Mouse (Mus musculus): ENCODE results near the gene Srpr. TPM values are rescaled to one million over a fixed set of nuclear protein-coding genes. Genes with fewer than 3 reads are reported as not detected.

Gene Srpr
- total and polyA plus RNA-seq, 3 experiments = 42.9 to 113 (median 63.5) TPM

- H3K27ac ChIP-seq (ENCODE audit: control insufficient read depth, low read depth, low read length) = no peak overlapping the region
- no peak overlapping the region for H3K9ac ChIP-seq (ENCODE audit: control insufficient read depth, low read depth, low read length, poor library complexity, severe bottlenecking)
- no peaks in the 10 kb centered on the region for H3K27me3 ChIP-seq (ENCODE audit: control insufficient read depth in 1 of 2, insufficient read depth in 2 of 2, low read length in 2 of 2)
- no peaks in the 10 kb centered on the region for H3K9me3 ChIP-seq (replicated peaks; ENCODE audit: insufficient read depth, low read length)
- H3K4me3 ChIP-seq (ENCODE audit: control insufficient read depth in 1 of 2, insufficient read depth in 1 of 2, low read depth in 2 of 2, low read length in 2 of 2) = no peak overlapping the region
- TF ChIP-seq NELFE (IDR thresholded peaks at IDR 0.05; ENCODE audit: low read depth, low read length) (no peak), NRF1 (IDR thresholded peaks at IDR 0.05; ENCODE audit: insufficient read depth, low read depth, low read length, poor library complexity, severe bottlenecking) (no peak), USF1 (IDR thresholded peaks at IDR 0.05; ENCODE audit: low read depth, low read length) (no peak), SIN3A (IDR thresholded peaks at IDR 0.05; ENCODE audit: low read length) (no peak), ELF1 (IDR thresholded peaks at IDR 0.05; ENCODE audit: low read depth, low read length) (no peak), CHD2 (IDR thresholded peaks at IDR 0.05; ENCODE audit: low read length) (no peak), ZNF384 (IDR thresholded peaks at IDR 0.05; ENCODE audit: low read depth, low read length) (no peak)
- no peak for DNase-seq (ENCODE audit: low read depth, low spot score)
- H3K79me2 ChIP-seq (ENCODE audit: control insufficient read depth, insufficient read depth, low read length, poor library complexity) = no peaks in the 10 kb centered on the region
- no peaks in the 10 kb centered on the region for H3K4me1 ChIP-seq (ENCODE audit: control insufficient read depth in 1 of 2, insufficient read depth in 2 of 2, low read length in 2 of 2)
- peaks cover 0 to 5% of the 10 kb centered on the region in 2 experiments; a peak in 2 of 4 replicates for H3K36me3 ChIP-seq (ENCODE audit: control insufficient read depth in 1 of 2, insufficient read depth in 2 of 2, low read length in 2 of 2)
These were observed 38.3 kb upstream of the Srpr start for GRCm38 (mm10) chr9:35161721-35162120.

DNA sequence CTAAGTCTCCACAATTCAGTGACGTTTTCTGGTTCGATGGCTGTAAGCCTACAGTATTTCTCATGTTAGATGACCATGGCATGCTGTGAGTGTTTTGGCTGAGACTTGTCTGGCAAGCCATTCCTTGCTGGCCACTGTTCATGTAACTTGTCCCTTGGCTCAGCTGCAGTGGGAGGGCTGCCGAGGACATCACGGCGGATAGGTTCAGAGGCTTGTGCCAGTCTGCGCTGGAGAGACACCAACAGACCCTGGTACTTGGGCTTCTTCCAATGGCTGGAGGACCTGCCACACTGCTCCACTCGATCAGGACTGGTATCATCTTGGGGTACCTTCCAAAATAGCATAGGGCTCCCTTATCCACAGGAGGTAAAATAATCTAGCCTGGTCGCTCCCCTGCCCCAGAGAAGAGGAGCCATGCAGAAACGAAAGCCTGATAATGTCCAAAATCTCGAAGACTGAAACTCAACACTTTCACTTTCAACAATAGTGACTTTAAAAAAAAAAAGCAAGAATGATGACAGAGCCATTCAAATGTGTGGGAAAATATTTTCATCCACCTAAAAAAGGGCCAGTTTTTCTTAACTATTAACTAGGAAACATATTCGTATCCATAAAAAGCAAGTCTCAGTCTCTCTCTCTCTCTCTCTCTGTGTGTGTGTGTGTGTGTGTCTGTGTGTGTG is 36.8 kb upstream of the Srpr start:
- peaks cover 0 to 5% of the 10 kb centered on the region in 2 experiments; a peak in 2 of 4 replicates for H3K36me3 ChIP-seq (ENCODE audit: control insufficient read depth in 1 of 2, insufficient read depth in 2 of 2, low read length in 2 of 2)
- TF ChIP-seq CTCF (IDR thresholded peaks at IDR 0.05 in 2 of 3, conservative IDR thresholded peaks at IDR 0.05 in 1 of 3; ENCODE audit: control insufficient read depth in 1 of 3, insufficient read depth in 1 of 3, low read depth in 2 of 3, low read length in 3 of 3, poor library complexity in 1 of 3, severe bottlenecking in 1 of 3) (no peak), E2F4 (IDR thresholded peaks at IDR 0.05; ENCODE audit: borderline replicate concordance, low read depth, low read length) (no peak)
- H3K27ac ChIP-seq (ENCODE audit: control insufficient read depth, low read depth, low read length) = no peak overlapping the region
- DNase-seq (ENCODE audit: low read depth, low spot score) = no peak
- no peaks in the 10 kb centered on the region for H3K27me3 ChIP-seq (ENCODE audit: control insufficient read depth in 1 of 2, insufficient read depth in 2 of 2, low read length in 2 of 2)
- no peak overlapping the region for H3K9ac ChIP-seq (ENCODE audit: control insufficient read depth, low read depth, low read length, poor library complexity, severe bottlenecking)
- H3K4me3 ChIP-seq (ENCODE audit: control insufficient read depth in 1 of 2, insufficient read depth in 1 of 2, low read depth in 2 of 2, low read length in 2 of 2) = no peak overlapping the region
- H3K9me3 ChIP-seq (replicated peaks; ENCODE audit: insufficient read depth, low read length) = no peaks in the 10 kb centered on the region
- H3K4me1 ChIP-seq (ENCODE audit: control insufficient read depth in 1 of 2, insufficient read depth in 2 of 2, low read length in 2 of 2) = no peaks in the 10 kb centered on the region
- H3K79me2 ChIP-seq (ENCODE audit: control insufficient read depth, insufficient read depth, low read length, poor library complexity) = no peaks in the 10 kb centered on the region

- Histone ChIP-seq H3K9ac (ENCODE audit: control insufficient read depth, low read depth, low read length, poor library complexity, severe bottlenecking) (no peak overlapping the region), H3K9me3 (replicated peaks; ENCODE audit: insufficient read depth, low read length) (no peaks in the 10 kb centered on the region), H3K27me3 (ENCODE audit: control insufficient read depth in 1 of 2, insufficient read depth in 2 of 2, low read length in 2 of 2) (no peaks in the 10 kb centered on the region), H3K36me3 (ENCODE audit: control insufficient read depth in 1 of 2, insufficient read depth in 2 of 2, low read length in 2 of 2) (peaks cover 0 to 5% of the 10 kb centered on the region in 2 experiments; a peak in 2 of 4 replicates), H3K4me1 (ENCODE audit: control insufficient read depth in 1 of 2, insufficient read depth in 2 of 2, low read length in 2 of 2) (no peaks in the 10 kb centered on the region), H3K4me3 (ENCODE audit: control insufficient read depth in 1 of 2, insufficient read depth in 1 of 2, low read depth in 2 of 2, low read length in 2 of 2) (no peak overlapping the region), H3K79me2 (ENCODE audit: control insufficient read depth, insufficient read depth, low read length, poor library complexity) (no peaks in the 10 kb centered on the region), H3K27ac (ENCODE audit: control insufficient read depth, low read depth, low read length) (no peak overlapping the region)
- DNase-seq (ENCODE audit: low read depth, low spot score) = peak; percentile 14
- TF ChIP-seq GATA1 (IDR thresholded peaks at IDR 0.05; ENCODE audit: low read depth, low read length) = no peak
- peak in 1 of 2 experiments; percentile 33; a peak in 1 of 4 replicates for TF ChIP-seq EP300 (IDR thresholded peaks at IDR 0.05; ENCODE audit: low read depth in 1 of 2, low read length in 2 of 2)
- TF ChIP-seq TAL1 (IDR thresholded peaks at IDR 0.05; ENCODE audit: low read length) = peak; percentile 17; the same call in 1 of the 2 replicates
These were observed 35.7 kb upstream of the Srpr start for GRCm38 (mm10) chr9:35164142-35164874.

Data from MEL (cell line).